Mouse (Mus musculus) frontal cortex, adult 2 months (tissue): ENCODE measurements around the gene Lamtor5. TPM values are rescaled to one million over a fixed set of nuclear protein-coding genes. Genes with fewer than 3 reads are reported as not detected.

Experiments
- polyA plus RNA-seq: library from polyadenylated mRNA; depleted of rRNA; stranded (reverse); fragments of >200 nt; gene quantifications from 2 replicates; pipeline ENCODE4 v1.2.3, GENCODE M21; 2012; rRNA removed

The Lamtor5 gene
- polyA plus RNA-seq, 1 experiment: 117 TPM

Other genes with a start within 250 kb of the Lamtor5 start
- 6.3 and 7.3 TPM in 2 replicates for gene Kcna3, start 242.7 kb upstream of the Lamtor5 start, polyA plus RNA-seq
- gene Kcna2, start 177.7 kb upstream of the Lamtor5 start, polyA plus RNA-seq: 38.3 and 40.6 TPM in 2 replicates
- gene Kcna10, start 95.8 kb upstream of the Lamtor5 start, polyA plus RNA-seq: 0.04 and 0.13 TPM in 2 replicates
- 0.27 and 0.30 TPM in 2 replicates for gene Cym, start 57.1 kb upstream of the Lamtor5 start, polyA plus RNA-seq
- not detected in 2 replicates for gene A630076J17Rik, start 48.2 kb upstream of the Lamtor5 start, polyA plus RNA-seq
- gene Prok1, start 39.2 kb upstream of the Lamtor5 start, polyA plus RNA-seq: 0.14 and 0.42 TPM in 2 replicates
- gene Slc16a4, start 12.4 kb downstream of the Lamtor5 start, polyA plus RNA-seq: 3.3 and 3.4 TPM in 2 replicates
- gene Rbm15, start 54.8 kb downstream of the Lamtor5 start, polyA plus RNA-seq: 5.3 and 5.9 TPM in 2 replicates
- 45.5 and 50.1 TPM in 2 replicates for gene Kcnc4, start 180.7 kb downstream of the Lamtor5 start, polyA plus RNA-seq
- 182 and 214 TPM in 2 replicates for gene Slc6a17, start 239.2 kb downstream of the Lamtor5 start, polyA plus RNA-seq